Mouse (Mus musculus) heart, embryonic 15.5 days (tissue): Measurements from ENCODE around the gene Etl4. TPM values are rescaled to one million over a fixed set of nuclear protein-coding genes. Genes with fewer than 3 reads are reported as not detected.

Source experiments
- ATAC-seq: fragments of 200-750 bp; cut with Nextera tagmentation; replicated peaks from 2 replicates; pipeline ENCODE4 v1.8.0; 2017; ENCODE audit warnings: low read depth, moderate TSS enrichment; ENCODE audit not compliant: insufficient number of reproducible peaks, insufficient read depth, low FRiP score
- H3K27ac ChIP-seq: fragments of 300-500 bp; sonication (generic); 2 replicates; pipeline ENCODE4 v1.5.1; 2015; ENCODE audit warnings: mild to moderate bottlenecking, inconsistent platforms
- H3K27me3 ChIP-seq: fragments of 300-500 bp; sonication (generic); 2 replicates; pipeline ENCODE4 v1.6.1; 2015; ENCODE audit warnings: inconsistent platforms
- H3K36me3 ChIP-seq: fragments of 300-500 bp; sonication (generic); 2 replicates; pipeline ENCODE4 v1.6.1; 2015; ENCODE audit warnings: mild to moderate bottlenecking, inconsistent platforms
- H3K4me1 ChIP-seq: fragments of 300-500 bp; sonication (generic); replicated peaks from 2 replicates; pipeline ENCODE4 v1.6.1; 2015; ENCODE audit warnings: inconsistent platforms
- H3K4me2 ChIP-seq: fragments of 300-500 bp; sonication (generic); 2 replicates; pipeline ENCODE4 v1.6.1; 2015; ENCODE audit warnings: inconsistent platforms, mild to moderate bottlenecking, moderate library complexity
- H3K4me3 ChIP-seq: fragments of 300-500 bp; sonication (generic); 2 replicates; pipeline ENCODE4 v1.5.1; 2015; ENCODE audit warnings: mild to moderate bottlenecking, inconsistent platforms
- H3K9ac ChIP-seq: fragments of 300-500 bp; sonication (generic); 2 replicates; pipeline ENCODE4 v1.6.1; 2015; ENCODE audit warnings: mild to moderate bottlenecking, inconsistent platforms
- H3K9me3 ChIP-seq: fragments of 300-500 bp; sonication (generic); replicated peaks from 2 replicates; pipeline ENCODE4 v1.6.1; 2016; ENCODE audit warnings: inconsistent platforms
- WGBS: fragments of 180-500 bp; shearing (Covaris S2); methylation state at CpG from one replicate; pipeline ENCODE4 v1.1.7; 2015; ENCODE audit warnings: mixed read lengths; 5-methylcytosine and 5-hydroxymethylcytosine counted together
- polyA plus RNA-seq: library from polyadenylated mRNA; unstranded; fragments of >200 nt; fragmentation: Nextera tagmentation; extraction: Ambion mirVana; gene quantifications from 2 replicates; pipeline ENCODE4 v1.2.1, GENCODE M21; 2015

Etl4 gene
- polyA plus RNA-seq, 1 experiment from 2014 or later: 8.1 TPM

DNA sequence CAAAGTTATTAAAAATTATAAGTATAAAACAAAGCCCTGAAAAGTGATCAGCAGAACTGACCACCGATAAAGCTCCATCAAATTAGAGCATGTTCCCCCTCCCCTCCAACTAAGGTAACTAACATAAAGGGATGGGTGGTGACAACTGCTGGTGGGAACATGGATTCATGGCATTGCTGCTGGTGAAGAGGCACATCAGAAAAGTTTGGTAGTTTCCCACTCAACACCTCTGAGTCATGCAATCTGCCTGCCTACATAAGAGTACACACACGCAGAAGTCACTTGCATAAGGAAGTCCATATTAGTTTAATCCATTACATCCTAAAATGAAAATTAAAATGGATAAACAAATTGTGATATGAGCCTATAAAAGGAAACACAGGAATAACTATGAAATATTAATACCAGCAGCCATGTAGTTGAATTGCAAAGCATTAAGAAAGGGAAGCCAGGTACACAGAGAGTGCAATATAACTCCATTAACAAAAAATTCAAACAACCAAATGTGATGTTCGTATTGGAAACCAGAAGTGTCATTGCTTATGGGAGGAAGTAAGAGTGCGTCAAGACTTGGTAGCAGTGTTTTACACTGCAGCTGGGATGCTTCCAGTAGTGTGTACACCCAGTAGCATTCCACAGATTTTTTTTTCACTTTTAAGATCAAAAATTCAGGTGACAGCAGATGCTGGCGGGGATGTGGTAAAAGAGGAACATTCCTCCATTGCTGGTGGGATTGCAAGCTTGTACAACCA is 307.3 kb downstream of the Etl4 start:
- 78% methylated on average over 5 of the region's 5 CpGs for WGBS
- Histone ChIP-seq H3K27me3 (no peaks in the 10 kb centered on the region), H3K4me3 (no peak overlapping the region), H3K4me1 (no peaks in the 10 kb centered on the region), H3K36me3 (no peaks in the 10 kb centered on the region), H3K9me3 (no peaks in the 10 kb centered on the region), H3K9ac (no peak overlapping the region), H3K4me2 (no peak overlapping the region), H3K27ac (no peak overlapping the region)
- no peak for ATAC-seq

DNA sequence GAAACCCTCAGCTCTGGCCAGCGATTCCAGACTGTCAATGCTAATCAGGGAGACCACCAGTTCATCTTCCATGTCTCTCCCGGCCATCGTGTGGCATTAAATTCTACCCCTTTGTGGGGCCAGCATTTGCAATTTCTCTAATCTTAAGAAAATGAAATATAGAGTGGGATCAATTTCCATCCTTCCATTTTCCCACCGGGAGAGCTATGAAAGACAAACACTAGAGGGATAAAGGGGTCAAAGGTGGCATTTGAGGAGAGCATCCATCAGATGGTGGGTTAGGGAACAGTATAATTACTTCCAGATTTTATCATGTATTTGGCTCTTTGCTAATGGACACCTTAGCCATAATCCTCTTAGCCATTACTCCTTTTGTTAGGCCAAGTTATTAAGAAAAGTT is 321.8 kb downstream of the Etl4 start:
- no peak overlapping the region for H3K4me2 ChIP-seq
- ATAC-seq: no peak
- H3K4me1 ChIP-seq: no peaks in the 10 kb centered on the region
- 62% methylated on average over 4 of the region's 4 CpGs for WGBS
- no peaks in the 10 kb centered on the region for H3K36me3 ChIP-seq
- no peaks in the 10 kb centered on the region for H3K27me3 ChIP-seq
- no peaks in the 10 kb centered on the region for H3K9me3 ChIP-seq
- H3K9ac ChIP-seq: no peak overlapping the region
- no peak overlapping the region for H3K4me3 ChIP-seq
- H3K27ac ChIP-seq: no peak overlapping the region

DNA sequence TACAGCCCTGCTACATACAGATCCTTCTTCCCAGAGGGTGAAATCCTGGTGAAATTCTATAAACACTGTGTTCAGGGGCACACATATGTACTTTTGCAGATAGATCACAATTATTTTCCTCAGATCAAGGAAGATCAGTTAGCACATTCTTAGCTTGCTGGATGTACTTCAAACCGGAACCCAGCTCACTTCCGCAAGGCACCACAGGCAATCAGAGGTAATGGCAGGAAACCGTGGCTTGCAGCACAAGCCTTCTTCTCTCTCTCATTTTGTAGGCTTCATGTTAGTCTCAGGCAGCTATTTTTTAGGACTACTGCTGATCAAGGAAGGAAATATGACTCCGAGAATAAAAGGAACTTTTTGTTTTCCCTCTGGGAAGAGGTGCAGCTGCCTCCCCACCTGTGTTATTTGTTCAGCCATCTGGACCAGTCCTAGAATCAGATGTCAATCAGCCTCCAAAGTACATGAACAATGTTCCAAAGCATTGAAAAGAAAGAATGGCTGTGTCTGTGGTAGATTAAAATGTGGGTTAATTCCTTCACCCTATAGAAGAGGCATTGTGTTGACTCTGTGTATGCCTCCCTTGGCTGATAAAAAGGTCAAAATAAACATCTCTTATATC is 338.6 kb downstream of the Etl4 start:
- no peak overlapping the region for H3K9ac ChIP-seq
- H3K4me3 ChIP-seq: no peak overlapping the region
- 77% methylated on average over 4 of the region's 4 CpGs for WGBS
- H3K27ac ChIP-seq: no peak overlapping the region
- H3K9me3 ChIP-seq: no peaks in the 10 kb centered on the region
- H3K4me1 ChIP-seq: peaks cover 4% of the 10 kb centered on the region; the same call in 1 of the 2 replicates
- no peak for ATAC-seq
- H3K27me3 ChIP-seq: no peaks in the 10 kb centered on the region
- H3K36me3 ChIP-seq: no peaks in the 10 kb centered on the region
- no peak overlapping the region for H3K4me2 ChIP-seq

DNA sequence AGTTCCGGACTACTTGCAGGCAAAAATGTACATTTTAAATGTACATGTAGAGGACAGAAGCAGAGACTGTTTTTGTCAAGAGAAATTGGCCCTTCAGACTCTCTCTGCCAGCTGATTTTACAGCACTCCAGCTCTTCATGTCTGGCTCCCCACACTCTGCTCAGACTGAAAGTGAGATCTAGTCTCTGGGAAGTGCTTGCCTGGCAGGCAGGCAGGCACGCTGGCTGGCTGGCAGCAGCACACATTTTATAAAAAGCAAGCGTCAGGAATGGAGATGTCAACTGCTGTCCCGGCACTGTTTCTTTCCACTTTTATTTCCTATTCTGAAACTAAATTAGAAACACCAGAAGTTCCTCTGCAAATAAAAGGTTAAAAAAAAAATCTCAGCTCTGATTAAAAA is 339.8 kb downstream of the Etl4 start:
- peak overlapping the region; percentile 38 for H3K27ac ChIP-seq
- no peaks in the 10 kb centered on the region for H3K36me3 ChIP-seq
- H3K4me3 ChIP-seq: no peak overlapping the region
- peaks cover 4% of the 10 kb centered on the region; the same call in 1 of the 2 replicates for H3K4me1 ChIP-seq
- 35% methylated on average over 4 of the region's 4 CpGs for WGBS
- H3K4me2 ChIP-seq: 0 out of 2 replicates have a peak overlapping the region, but pooled peaks have one; percentile 0
- no peaks in the 10 kb centered on the region for H3K27me3 ChIP-seq
- no peaks in the 10 kb centered on the region for H3K9me3 ChIP-seq
- no peak overlapping the region for H3K9ac ChIP-seq
- ATAC-seq: no peak

DNA sequence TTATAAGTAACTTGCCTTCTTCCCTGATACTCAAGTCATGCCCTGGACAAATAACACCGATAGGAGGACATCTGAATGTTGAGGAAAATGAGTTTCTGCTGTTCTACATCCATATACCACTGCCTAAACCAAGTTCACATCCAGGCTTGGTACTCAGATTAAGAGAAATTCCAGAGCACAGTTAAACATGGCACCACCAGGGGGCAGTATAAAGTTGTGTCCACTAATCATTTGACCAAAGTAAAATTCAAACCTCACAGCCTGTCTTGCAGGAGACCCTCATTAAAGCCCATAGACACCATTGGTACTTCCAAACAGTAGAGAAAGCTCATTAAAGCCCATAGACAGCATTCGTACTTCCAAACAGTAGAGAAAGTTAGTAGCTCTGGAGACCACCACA is 366.5 kb downstream of the Etl4 start:
- no peak for ATAC-seq
- WGBS: 46% methylated on average over 2 of the region's 2 CpGs
- H3K27me3 ChIP-seq: no peaks in the 10 kb centered on the region
- H3K36me3 ChIP-seq: no peaks in the 10 kb centered on the region
- no peak overlapping the region for H3K4me3 ChIP-seq
- no peak overlapping the region for H3K4me2 ChIP-seq
- H3K27ac ChIP-seq: no peak overlapping the region
- no peaks in the 10 kb centered on the region for H3K9me3 ChIP-seq
- H3K4me1 ChIP-seq: 0 out of 2 replicates have a peak, but pooled peaks cover 2% of the 10 kb centered on the region
- H3K9ac ChIP-seq: no peak overlapping the region

DNA sequence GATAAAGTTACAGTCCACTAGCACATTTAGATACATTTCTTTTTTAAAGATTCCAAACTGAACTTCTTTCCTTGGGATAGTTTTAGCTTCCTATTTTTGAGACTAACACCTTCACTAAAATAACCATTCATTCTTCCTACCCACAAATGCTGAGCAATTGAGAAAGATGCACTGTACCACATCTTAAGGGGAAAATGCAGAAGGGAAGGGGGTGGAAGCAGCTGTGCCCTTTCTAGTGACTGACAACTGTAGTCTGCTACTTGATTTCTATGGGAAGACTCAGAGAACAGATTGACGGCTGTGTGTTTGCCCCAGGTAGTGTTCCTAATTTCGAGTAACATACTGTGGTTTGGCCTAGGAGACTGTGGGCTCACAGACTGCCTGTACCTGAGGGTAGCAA is 372.3 kb downstream of the Etl4 start:
- no peak overlapping the region for H3K4me2 ChIP-seq
- H3K9ac ChIP-seq: no peak overlapping the region
- H3K27me3 ChIP-seq: no peaks in the 10 kb centered on the region
- H3K4me3 ChIP-seq: no peak overlapping the region
- WGBS: 72% methylated on average over 2 of the region's 2 CpGs
- no peak for ATAC-seq
- 0 out of 2 replicates have a peak, but pooled peaks cover 3% of the 10 kb centered on the region for H3K4me1 ChIP-seq
- no peaks in the 10 kb centered on the region for H3K36me3 ChIP-seq
- no peaks in the 10 kb centered on the region for H3K9me3 ChIP-seq
- H3K27ac ChIP-seq: no peak overlapping the region

DNA sequence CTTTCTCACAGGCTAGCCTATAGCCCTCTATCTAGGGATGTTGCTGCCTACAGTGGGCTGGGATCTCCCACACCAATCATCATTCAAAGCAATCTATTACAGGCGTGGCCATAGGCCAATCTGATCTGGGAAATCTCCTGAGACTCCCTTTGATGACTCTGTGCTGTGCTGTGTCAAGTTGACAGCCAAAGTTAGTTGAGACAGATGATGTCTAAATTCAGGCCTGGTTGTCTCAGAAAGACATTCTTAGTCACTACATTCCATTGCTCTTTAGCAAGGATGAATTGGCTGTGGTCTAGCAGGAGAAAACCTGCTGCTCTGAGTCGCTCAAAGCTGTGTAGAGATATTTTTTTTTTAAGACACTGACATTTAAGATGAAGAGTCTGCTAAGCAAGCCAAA is 374.8 kb downstream of the Etl4 start:
- H3K36me3 ChIP-seq: no peaks in the 10 kb centered on the region
- no peak overlapping the region for H3K27ac ChIP-seq
- H3K4me2 ChIP-seq: no peak overlapping the region
- no peaks in the 10 kb centered on the region for H3K27me3 ChIP-seq
- H3K9ac ChIP-seq: no peak overlapping the region
- no peak for ATAC-seq
- H3K4me3 ChIP-seq: no peak overlapping the region
- no peaks in the 10 kb centered on the region for H3K9me3 ChIP-seq
- H3K4me1 ChIP-seq: 0 out of 2 replicates have a peak, but pooled peaks cover 3% of the 10 kb centered on the region
- WGBS: 44% methylated on average over 2 of the region's 2 CpGs

DNA sequence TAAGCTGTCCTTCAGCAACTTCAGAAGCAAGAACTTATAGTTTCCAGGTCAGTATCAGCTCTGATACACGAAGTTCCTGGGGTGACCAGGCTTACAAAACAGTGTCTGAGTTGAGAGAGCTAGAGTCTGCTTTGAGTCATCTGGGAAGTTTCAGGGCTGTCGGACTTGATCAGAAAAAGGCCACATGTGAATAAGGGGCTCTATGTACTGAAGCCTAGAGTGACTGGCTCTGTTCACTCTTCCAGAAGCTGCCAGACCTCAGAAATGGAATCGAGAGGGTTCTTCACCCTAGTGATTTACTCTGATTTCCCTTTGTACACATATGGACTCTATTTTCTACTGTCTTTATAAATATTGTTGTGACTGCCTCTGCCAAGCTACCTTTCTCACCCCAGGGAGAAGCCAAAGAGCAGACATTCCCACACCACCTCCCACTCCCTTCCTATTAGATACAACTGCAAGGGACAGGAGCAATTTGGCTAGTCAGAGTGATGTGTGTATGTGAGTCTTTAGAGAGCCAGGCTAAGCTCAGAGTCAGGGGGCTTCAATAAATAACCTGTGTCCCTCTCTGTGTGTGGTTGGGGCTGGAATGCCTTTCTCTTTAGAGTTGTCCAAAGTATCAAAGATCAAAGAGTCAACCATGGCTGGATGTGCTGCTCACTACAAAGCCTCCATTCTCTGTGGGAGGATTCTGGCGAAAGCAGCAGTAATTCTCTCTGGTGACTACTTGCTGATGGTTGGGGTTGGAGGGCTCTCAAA is 381.6 kb downstream of the Etl4 start:
- Histone ChIP-seq H3K4me3 (no peak overlapping the region), H3K9ac (no peak overlapping the region), H3K4me2 (no peak overlapping the region), H3K9me3 (no peaks in the 10 kb centered on the region), H3K27me3 (no peaks in the 10 kb centered on the region), H3K36me3 (no peaks in the 10 kb centered on the region), H3K4me1 (no peaks in the 10 kb centered on the region; the same call in 1 of the 2 replicates), H3K27ac (no peak overlapping the region)
- ATAC-seq: no peak
- WGBS: 59% methylated on average over 4 of the region's 4 CpGs

DNA sequence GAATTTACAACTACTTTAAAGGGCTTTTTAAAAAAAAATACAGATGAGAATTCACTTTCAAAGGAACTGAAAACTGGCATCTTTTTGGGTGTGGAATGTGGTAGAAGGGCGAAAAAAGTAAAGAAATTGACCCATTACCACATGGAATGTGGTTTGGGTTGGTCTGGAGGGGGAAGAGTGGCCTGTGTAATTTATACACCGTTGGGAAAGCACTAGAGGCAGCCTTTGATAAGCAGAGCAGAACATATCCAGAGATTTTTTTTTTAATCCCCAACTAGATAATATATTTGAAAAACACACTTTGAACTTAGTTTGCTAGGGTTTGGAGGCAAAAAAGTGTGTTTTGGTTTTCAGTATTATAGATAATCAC is 382.1 kb downstream of the Etl4 start:
- H3K4me1 ChIP-seq: no peaks in the 10 kb centered on the region; the same call in 1 of the 2 replicates
- ATAC-seq: no peak
- no peak overlapping the region for H3K27ac ChIP-seq
- H3K36me3 ChIP-seq: no peaks in the 10 kb centered on the region
- no peak overlapping the region for H3K9ac ChIP-seq
- H3K4me3 ChIP-seq: no peak overlapping the region
- 36% methylated on average over 2 of the region's 2 CpGs for WGBS
- no peaks in the 10 kb centered on the region for H3K9me3 ChIP-seq
- H3K4me2 ChIP-seq: no peak overlapping the region
- H3K27me3 ChIP-seq: no peaks in the 10 kb centered on the region

DNA sequence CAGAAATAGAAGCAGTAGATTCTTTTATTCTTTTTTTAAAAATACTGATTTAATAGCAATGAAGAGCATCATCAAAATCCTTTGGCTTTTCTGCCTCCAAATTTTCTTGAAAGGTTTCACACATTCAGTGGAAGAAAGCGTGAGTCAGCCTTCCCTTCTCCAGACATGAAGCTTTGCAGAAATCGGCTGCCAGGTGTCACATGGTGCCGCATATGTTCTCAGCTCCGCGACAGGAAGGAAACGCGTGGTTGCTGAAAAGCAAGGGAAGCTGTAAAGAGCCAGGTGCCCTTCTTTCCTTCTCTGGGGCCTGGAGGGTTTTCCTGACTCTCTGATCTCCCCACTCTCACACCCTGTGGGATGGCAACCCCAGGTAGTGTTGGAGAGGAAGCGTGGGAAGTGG is 383.8 kb downstream of the Etl4 start:
- Histone ChIP-seq H3K4me1 (no peaks in the 10 kb centered on the region; the same call in 1 of the 2 replicates), H3K9ac (no peak overlapping the region), H3K36me3 (no peaks in the 10 kb centered on the region), H3K27ac (no peak overlapping the region), H3K27me3 (no peaks in the 10 kb centered on the region), H3K4me3 (no peak overlapping the region), H3K4me2 (no peak overlapping the region), H3K9me3 (no peaks in the 10 kb centered on the region)
- ATAC-seq: no peak
- WGBS: 71% methylated on average over 8 of the region's 8 CpGs

DNA sequence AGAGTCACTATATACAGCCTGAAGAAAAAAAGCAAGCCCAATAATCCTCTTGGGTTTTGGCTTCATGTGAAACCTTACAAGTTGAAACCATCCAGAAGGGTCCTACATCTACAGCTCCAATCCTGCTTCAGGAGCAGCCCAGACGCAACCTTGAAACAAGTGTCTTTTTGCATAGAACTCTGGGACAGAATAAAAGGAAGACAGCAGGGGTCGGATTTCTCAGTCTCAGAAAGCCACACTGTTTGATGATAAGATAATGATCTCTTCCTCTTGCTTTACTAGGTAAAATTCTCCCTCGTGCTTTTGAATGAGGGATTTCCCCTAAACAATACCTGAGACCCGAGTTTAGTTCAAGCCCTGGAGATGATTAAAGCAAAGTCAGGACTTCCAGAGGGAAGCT is 385.0 kb downstream of the Etl4 start:
- Histone ChIP-seq H3K4me1 (no peaks in the 10 kb centered on the region; the same call in 1 of the 2 replicates), H3K9me3 (no peaks in the 10 kb centered on the region), H3K4me3 (no peak overlapping the region), H3K27ac (no peak overlapping the region), H3K9ac (no peak overlapping the region), H3K36me3 (no peaks in the 10 kb centered on the region), H3K27me3 (no peaks in the 10 kb centered on the region), H3K4me2 (no peak overlapping the region)
- no peak for ATAC-seq
- WGBS: 32% methylated on average over 4 of the region's 4 CpGs
